Mouse (Mus musculus): ENCODE data around the gene Mup12. TPM values are rescaled to one million over a fixed set of nuclear protein-coding genes. Genes with fewer than 3 reads are reported as not detected.
"Not testable (repeated sequence)": the region's sequence is repeated elsewhere in the genome, so short reads cannot be mapped to it uniquely, and the experiment has no call there.

Gene Mup12
- not detected in 2 replicates for polyA plus RNA-seq (2015; fragmentation: Nextera tagmentation; extraction: Ambion mirVana)

GRCm38 (mm10) chr4:60741226-60741625 is at the start of gene Mup12:
TSS of gene Mup12 (minus strand) at chr4:60741326.
- ATAC-seq (ENCODE audit: low FRiP score); H3K9me3 ChIP-seq (replicated peaks); H3K9ac ChIP-seq (replicated peaks); H3K36me3 ChIP-seq; H3K4me2 ChIP-seq; H3K4me3 ChIP-seq (replicated peaks); H3K27ac ChIP-seq (replicated peaks); H3K27me3 ChIP-seq (replicated peaks); H3K4me1 ChIP-seq: not testable (repeated sequence)
- WGBS, result 86% methylated on average over 3 of the region's 4 CpGs

Other genes starting within 250 kb of the Mup12 start
- gene Mup1, start 239.4 kb downstream of the Mup12 start, polyA plus RNA-seq (2015; fragmentation: Nextera tagmentation; extraction: Ambion mirVana), result not detected in 2 replicates
- gene Mup10, start 159.1 kb downstream of the Mup12 start, polyA plus RNA-seq (2015; fragmentation: Nextera tagmentation; extraction: Ambion mirVana), result not detected in 2 replicates
- 0.33 TPM in 1 of 2 replicates, not detected in the other for gene Mup11, start 78.9 kb downstream of the Mup12 start, polyA plus RNA-seq (2015; fragmentation: Nextera tagmentation; extraction: Ambion mirVana)
- gene Mup22, start 80.1 kb upstream of the Mup12 start, polyA plus RNA-seq (2015; fragmentation: Nextera tagmentation; extraction: Ambion mirVana), result not detected in 2 replicates